Comparison of ENCODE assay signal across 10 mouse cellular contexts in the genomic region with DNA sequence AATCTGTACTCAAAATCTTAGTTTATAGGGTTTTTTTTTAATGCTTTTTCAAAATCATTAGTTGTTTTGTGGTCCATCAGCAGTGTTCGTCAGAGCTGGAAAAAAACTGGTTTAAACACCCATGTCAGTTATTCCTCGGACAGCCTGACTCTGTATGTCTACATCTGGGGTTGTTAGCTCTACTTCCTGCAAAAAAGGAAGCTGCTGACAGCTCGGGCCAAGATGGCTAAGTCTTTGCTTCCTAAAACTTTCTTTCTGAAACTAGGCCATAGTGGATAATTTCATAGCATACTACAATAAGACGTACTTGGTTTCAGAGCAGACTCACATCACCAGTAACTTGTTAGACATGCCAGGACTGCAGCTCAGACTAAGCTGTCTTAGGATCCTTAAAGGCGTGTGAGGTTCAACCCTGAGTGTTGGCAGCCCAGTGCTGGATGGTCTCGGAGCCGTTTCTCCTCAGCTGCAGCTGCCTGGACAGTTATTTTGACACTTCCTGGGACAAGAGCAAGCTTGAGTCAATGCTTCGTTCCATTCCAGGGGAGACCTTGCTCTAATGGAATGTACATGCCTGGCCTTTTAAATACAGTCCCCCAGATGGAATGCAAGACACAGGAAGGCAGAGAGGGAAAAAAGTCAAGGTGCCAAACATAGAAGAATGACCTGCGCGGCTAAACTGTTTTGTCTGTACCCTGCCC.
DNase-seq lines count a peak whose midpoint lies in the region; ATAC-seq lines count a peak whose summit lies in the region.
"Had no signal": no experiment of that assay in that cellular context is flagged by ENCODE, and none has a peak within 500 bp of the region (broad histone marks: within the 10 kb centered on the region; RNA-seq: fewer than 3 reads in every experiment).

No protein-coding gene starts in this region.

- H3K9ac ChIP-seq in heart, embryonic 15.5 days = no peak overlapping the region
- H3K9ac ChIP-seq in hindbrain, embryonic 11.5 days (ENCODE audit: low read depth, low read length) = no peak overlapping the region
- H3K9ac ChIP-seq: embryonic facial prominence, embryonic 13.5 days had no signal

- 0 out of 2 replicates have a peak overlapping the region, but pooled peaks have one; percentile 4 for H3K4me2 ChIP-seq in heart, embryonic 15.5 days
- H3K4me2 ChIP-seq in hindbrain, embryonic 11.5 days (replicated peaks; ENCODE audit: low read depth, low read length) = no peak overlapping the region
- H3K4me2 ChIP-seq: embryonic facial prominence, embryonic 13.5 days had no signal

- peak overlapping the region; percentile 56 for H3K27ac ChIP-seq in heart, embryonic 15.5 days
- H3K27ac ChIP-seq in hindbrain, embryonic 11.5 days (ENCODE audit: low read depth, low read length) = no peak overlapping the region
- H3K27ac ChIP-seq: embryonic facial prominence, embryonic 13.5 days had no signal

- 0 out of 2 replicates have a peak, but pooled peaks have one; percentile 39 for ATAC-seq in heart, embryonic 15.5 days (replicated peaks; ENCODE audit: insufficient number of reproducible peaks, insufficient read depth, low FRiP score, low read depth)
- no peak for ATAC-seq in hindbrain, embryonic 11.5 days (ENCODE audit: low FRiP score)
- ATAC-seq: hindbrain, embryonic 16.5 days had no signal

- no peaks in the 10 kb centered on the region; the same call in 1 of the 2 replicates for H3K36me3 ChIP-seq in heart, embryonic 15.5 days
- H3K36me3 ChIP-seq in hindbrain, embryonic 11.5 days (ENCODE audit: control insufficient read depth, insufficient read depth, low read length) = no peaks in the 10 kb centered on the region
- H3K36me3 ChIP-seq: embryonic facial prominence, embryonic 13.5 days had no signal

- H3K9me3 ChIP-seq in heart, embryonic 15.5 days (replicated peaks) = no peaks in the 10 kb centered on the region
- H3K9me3 ChIP-seq in hindbrain, embryonic 11.5 days (ENCODE audit: control insufficient read depth, low read length) = no peaks in the 10 kb centered on the region
- H3K9me3 ChIP-seq: embryonic facial prominence, embryonic 13.5 days had no signal

- H3K4me1 ChIP-seq in heart, embryonic 15.5 days (replicated peaks) = peaks cover 22% of the 10 kb centered on the region
- H3K4me1 ChIP-seq in hindbrain, embryonic 11.5 days (replicated peaks; ENCODE audit: control insufficient read depth, insufficient read depth, low read length) = no peaks in the 10 kb centered on the region

- no peaks in the 10 kb centered on the region for H3K27me3 ChIP-seq in heart, embryonic 15.5 days
- no peaks in the 10 kb centered on the region for H3K27me3 ChIP-seq in hindbrain, embryonic 11.5 days (ENCODE audit: control insufficient read depth, insufficient read depth, low read length)
- H3K27me3 ChIP-seq: embryonic facial prominence, embryonic 13.5 days had no signal

- 37% methylated on average over 10 of the region's 10 CpGs for WGBS in heart, embryonic 15.5 days
- WGBS in hindbrain, embryonic 11.5 days = 80% methylated on average over 10 of the region's 10 CpGs

- H3K4me3 ChIP-seq in heart, embryonic 15.5 days = no peak overlapping the region
- H3K4me3 ChIP-seq in hindbrain, embryonic 11.5 days (ENCODE audit: low read depth, low read length) = no peak overlapping the region
- H3K4me3 ChIP-seq: embryonic facial prominence, embryonic 13.5 days had no signal

- DNase-seq in Muller cell, postnatal 12 days (ENCODE audit: inconsistent ontology term) = peak; percentile 70
- DNase-seq in embryo, embryonic 11 days = peak; percentile 4
- DNase-seq in lung, postnatal 10 days = peak; percentile 60
- no peak for DNase-seq in hindbrain, embryonic 11.5 days (ENCODE audit: low spot score)
- DNase-seq in adrenal gland, postnatal 4 days (ENCODE audit: low spot score in 2 of 2) = no peak
- DNase-seq in cerebellum, adult 11-12 months = no peak
- DNase-seq: right cerebral cortex, postnatal 25 days had no signal

Comparison
In these comparisons a context has a peak if more than half of its experiments do, and no peak if none do; other contexts are left out.
1. DNase-seq: peak in Muller cell, postnatal 12 days (single experiment), embryo, embryonic 11 days (single experiment) and lung, postnatal 10 days (single experiment); none in hindbrain, embryonic 11.5 days (single experiment), adrenal gland, postnatal 4 days (0 of 2) and cerebellum, adult 11-12 months (single experiment).